Mouse (Mus musculus) embryonic fibroblast, embryonic 13.5 days (primary cell): ENCODE results near the gene Id2. TPM values are rescaled to one million over a fixed set of nuclear protein-coding genes. Genes with fewer than 3 reads are reported as not detected.
A peak's percentile ranks its signal among the peaks of the same experiment; 100 is the strongest.

Experiments used
- H3K27ac ChIP-seq: 2 replicates; pipeline ENCODE4 v1.5.1; 2012; ENCODE audit warnings: low read length, control low read depth, inconsistent platforms; ENCODE audit not compliant: insufficient read depth
- H3K4me1 ChIP-seq: 2 replicates; pipeline ENCODE4 v1.6.1; 2011; ENCODE audit warnings: low read length; ENCODE audit not compliant: control insufficient read depth, insufficient read depth
- H3K4me3 ChIP-seq: 2 replicates; pipeline ENCODE4 v1.5.1; 2011; ENCODE audit warnings: mild to moderate bottlenecking, control low read depth, low read length; ENCODE audit not compliant: insufficient read depth
- CTCF ChIP-seq: IDR thresholded peaks from 2 replicates; pipeline ENCODE4 v1.5.1; 2011; ENCODE audit warnings: mild to moderate bottlenecking, control low read depth, low read length, moderate library complexity, borderline replicate concordance; ENCODE audit not compliant: insufficient read depth
- POLR2A ChIP-seq: IDR thresholded peaks from 2 replicates; pipeline ENCODE4 v1.6.1; 2011; ENCODE audit warnings: low read depth, mild to moderate bottlenecking, control low read depth, low read length, moderate library complexity
- polyA plus RNA-seq: library from polyadenylated mRNA; stranded (reverse); fragments of >200 nt; gene quantifications from 2 replicates; pipeline ENCODE4 v1.2.4, GENCODE M21; 2011; ENCODE audit warnings: low read depth; ENCODE audit not compliant: missing spikeins, insufficient read length

The Id2 gene
- polyA plus RNA-seq: 40.5 and 73.0 TPM in 2 replicates

DNA sequence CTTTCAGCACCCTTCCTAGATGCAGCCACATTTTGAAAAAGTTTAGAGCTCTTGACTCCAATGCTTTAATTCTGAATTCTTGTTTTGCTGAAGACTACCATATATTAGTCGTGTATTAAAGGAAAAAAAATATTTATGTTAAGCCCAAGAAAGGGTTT, at the start of gene Id2:
Id2 (minus strand) TSS at position 89 of the 158 bp plus-strand sequence.
- H3K4me3 ChIP-seq: peak within 1 kb of the TSS; percentile 60
- peak within 1 kb of the TSS; percentile 82 for H3K27ac ChIP-seq
- no peaks in the 10 kb centered on the region for H3K4me1 ChIP-seq
- TF ChIP-seq POLR2A (no peak), CTCF (no peak)

DNA sequence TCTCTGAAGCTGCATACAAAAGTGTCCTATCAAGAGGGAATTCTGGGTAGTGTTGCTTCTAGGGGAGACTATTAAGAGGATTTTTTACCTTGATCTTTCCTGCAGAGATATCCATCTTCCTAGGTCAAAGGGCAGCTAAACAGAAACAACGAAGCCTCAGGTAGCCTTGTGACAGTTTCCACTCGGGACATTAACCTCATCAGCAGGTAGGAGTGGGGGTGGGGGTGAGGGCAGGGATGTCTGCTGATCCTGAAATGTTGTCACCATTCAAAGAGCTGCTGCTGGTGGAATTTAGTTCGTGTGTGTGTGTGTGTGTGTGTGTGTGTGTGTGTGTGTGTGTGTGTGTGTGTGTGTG, 48.4 kb upstream of the Id2 start:
- no peak overlapping the region for H3K27ac ChIP-seq
- TF ChIP-seq CTCF (no peak), POLR2A (no peak)
- H3K4me3 ChIP-seq: no peak overlapping the region
- H3K4me1 ChIP-seq: no peaks in the 10 kb centered on the region

DNA sequence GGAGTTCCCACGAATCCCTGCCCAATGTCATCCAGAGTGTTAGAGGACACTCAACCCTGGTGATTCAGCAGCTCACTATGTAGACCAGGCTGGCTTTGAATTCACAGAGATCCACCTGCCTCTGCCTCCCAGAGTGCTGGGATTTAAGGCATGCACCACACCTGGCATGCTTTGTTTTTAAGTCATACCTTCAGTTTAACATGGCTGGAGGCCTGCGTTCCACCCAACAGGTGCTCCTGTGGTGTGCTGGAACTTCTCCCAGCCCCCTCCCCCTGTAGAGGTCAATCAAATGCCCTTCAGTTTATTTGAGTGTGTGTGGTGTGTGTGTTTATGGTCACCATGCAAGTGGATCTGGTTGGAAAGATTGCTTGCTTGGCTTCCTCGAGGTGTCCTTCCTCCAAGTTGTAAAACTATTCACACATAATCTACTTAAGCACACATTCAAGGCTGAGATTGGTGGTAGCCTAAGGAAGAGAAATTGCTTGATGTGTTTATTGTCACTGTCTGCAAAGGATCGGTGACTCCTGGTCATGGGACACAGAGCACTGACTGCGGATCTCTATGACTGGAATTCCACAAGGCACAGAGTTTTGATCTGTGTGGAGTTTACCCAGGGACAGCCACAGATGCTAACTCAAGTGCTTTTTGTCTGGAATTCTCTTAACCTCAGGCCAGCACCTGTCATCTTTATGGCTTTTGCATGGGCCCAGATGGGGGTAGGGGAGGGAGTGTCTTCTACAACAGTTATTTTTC, 47.8 kb upstream of the Id2 start:
- Histone ChIP-seq H3K4me3 (no peak overlapping the region), H3K4me1 (no peaks in the 10 kb centered on the region), H3K27ac (no peak overlapping the region)
- TF ChIP-seq POLR2A: no peak
- TF ChIP-seq CTCF: no peak

DNA sequence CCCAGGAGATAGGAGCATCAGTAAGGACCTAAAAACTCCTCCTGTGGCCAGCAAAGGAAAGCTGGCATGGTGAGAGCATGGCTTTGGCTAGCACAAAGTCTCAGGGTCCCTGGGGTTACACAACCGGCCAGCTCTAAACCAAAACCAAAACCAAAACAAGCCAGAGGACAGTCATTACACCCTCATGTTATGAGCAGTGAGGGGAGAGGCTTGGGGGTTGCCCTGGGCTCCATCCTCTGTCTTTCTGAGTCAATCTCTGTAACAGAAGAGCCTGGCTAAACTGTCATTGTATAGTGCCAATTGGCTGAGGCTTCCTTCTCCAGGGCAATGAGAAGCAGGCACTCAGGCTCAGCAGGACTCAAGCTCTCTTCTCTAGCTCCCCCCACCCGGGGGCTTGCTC, 46.6 kb upstream of the Id2 start:
- TF ChIP-seq POLR2A (no peak), CTCF (no peak)
- H3K4me3 ChIP-seq: no peak overlapping the region
- H3K27ac ChIP-seq: no peak overlapping the region
- H3K4me1 ChIP-seq: no peaks in the 10 kb centered on the region

DNA sequence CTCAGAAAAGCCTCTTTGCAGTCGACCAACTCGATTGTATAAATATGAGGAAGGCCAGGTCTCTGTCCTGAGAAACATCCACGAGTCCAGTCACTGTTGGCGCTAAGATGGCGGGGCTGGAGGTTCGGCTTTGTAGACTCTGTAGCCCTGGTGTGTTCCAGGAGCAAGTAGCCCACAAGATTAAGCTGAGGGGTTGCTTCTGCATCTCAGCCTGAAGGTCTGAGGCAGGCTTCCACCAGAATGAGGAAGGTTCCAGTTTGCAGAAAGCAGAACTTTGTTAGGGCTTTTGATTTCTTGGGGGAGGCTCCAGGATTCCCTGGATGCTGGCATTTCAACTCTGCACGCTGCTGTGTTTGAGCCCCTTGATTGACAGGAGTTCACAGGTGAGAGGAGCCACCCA, 45.3 kb upstream of the Id2 start:
- no peak overlapping the region for H3K27ac ChIP-seq
- H3K4me1 ChIP-seq: no peaks in the 10 kb centered on the region
- no peak for TF ChIP-seq POLR2A
- no peak for TF ChIP-seq CTCF
- H3K4me3 ChIP-seq: no peak overlapping the region

DNA sequence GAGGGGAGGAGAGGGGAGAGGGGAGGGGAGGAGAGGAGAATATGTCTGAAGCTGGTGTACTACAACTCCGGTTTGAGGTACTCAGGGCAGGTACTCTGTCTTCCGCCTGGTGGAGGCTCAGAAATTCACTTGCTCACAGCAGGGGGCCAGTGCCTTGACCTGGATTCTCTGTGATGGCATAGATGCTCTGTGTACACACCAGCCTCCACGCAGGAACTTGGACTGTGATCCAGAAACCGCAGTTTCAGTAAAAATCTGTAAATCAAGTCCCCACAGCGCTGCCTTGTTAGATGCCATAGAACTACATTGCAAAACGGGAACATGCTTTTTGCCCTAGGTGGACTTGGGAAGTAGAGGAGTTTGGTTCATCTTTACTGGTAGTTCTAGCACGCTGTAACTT, 44.4 kb upstream of the Id2 start:
- Histone ChIP-seq H3K27ac (no peak overlapping the region), H3K4me3 (no peak overlapping the region), H3K4me1 (no peaks in the 10 kb centered on the region)
- TF ChIP-seq CTCF (no peak), POLR2A (no peak)

DNA sequence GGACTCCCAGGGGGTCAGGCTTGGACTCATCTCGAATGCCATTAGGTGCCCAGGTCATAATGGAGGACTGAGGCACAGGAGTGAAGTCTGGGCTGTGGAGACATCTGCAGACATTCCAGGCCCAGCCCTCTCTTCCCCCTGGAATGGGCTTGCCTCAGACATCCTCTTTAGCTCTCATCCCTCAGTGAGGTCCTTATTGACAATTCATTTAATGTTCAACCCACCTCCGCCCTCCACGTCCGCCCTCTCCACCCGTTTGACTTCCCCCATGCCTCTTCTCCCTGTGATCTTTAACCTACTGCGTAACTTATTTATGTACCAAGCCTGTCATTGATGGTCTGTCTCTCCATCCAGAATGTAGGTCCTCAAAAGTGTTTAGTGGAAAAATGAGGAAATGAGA, 43.2 kb upstream of the Id2 start:
- Histone ChIP-seq H3K4me3 (no peak overlapping the region), H3K27ac (no peak overlapping the region), H3K4me1 (no peaks in the 10 kb centered on the region)
- TF ChIP-seq POLR2A: no peak
- TF ChIP-seq CTCF: no peak

DNA sequence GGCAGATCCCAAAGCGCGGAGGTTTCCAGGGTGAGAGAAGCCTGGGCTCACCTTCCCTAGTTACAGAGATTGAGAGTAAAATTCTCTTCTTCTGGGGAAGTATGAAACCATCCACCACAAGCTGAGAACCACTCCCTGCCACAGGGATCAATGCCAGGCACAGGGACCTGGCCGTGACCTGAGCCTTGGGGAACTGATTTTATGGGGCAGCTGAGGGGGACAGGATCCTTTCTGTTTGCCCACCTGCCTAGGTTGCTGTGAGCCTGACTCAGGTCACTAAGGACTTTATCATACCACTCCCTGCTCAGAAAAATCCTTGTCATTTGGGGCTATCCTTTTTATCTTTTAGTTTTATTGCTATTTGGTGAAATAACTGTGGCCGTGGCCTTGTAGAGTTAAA, 41.7 kb upstream of the Id2 start:
- no peaks in the 10 kb centered on the region for H3K4me1 ChIP-seq
- H3K27ac ChIP-seq: no peak overlapping the region
- H3K4me3 ChIP-seq: no peak overlapping the region
- TF ChIP-seq POLR2A (no peak), CTCF (no peak)

DNA sequence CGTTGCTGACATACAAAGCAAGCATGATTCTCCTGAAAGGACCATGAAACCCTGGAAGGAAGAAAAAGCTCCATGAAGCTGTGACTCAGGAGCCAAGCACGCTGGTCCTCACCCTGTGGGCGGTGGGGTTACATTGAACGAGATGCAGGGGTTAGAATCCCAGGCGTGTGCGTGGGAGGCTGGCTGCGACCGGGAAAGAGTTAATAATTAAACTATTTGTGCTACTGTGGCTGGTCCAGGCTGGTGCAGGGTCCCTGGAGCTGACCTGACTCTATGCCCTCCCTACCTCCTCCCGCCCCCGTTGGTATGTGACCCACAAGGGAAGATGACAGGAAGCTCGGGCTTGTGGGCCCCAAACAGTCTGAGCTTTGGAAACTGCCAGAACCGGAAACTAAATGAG, 35.1 kb upstream of the Id2 start:
- H3K4me1 ChIP-seq: 0 out of 2 replicates have a peak, but pooled peaks cover 2% of the 10 kb centered on the region
- TF ChIP-seq POLR2A (no peak), CTCF (no peak)
- no peak overlapping the region for H3K27ac ChIP-seq
- no peak overlapping the region for H3K4me3 ChIP-seq

DNA sequence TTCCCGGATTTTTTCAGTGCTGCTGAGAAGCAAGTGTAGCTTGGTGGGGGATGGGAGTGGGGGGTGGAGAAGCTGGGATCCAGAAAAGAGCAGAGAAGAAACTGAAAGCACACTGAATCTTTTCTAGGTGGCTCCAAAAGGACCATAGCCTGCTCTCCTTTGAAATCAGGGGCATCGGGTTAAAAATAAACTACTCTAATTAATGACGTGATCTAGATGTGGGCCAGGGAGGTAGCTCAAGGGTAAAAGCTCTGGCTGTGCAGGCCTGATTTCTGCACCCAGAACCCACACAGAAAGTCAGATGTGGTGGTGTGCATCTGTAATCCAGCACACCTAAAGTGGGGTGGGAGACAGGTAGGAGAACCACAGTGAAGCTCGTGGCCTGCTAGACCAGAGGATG, 30.7 kb upstream of the Id2 start:
- H3K27ac ChIP-seq: no peak overlapping the region
- H3K4me1 ChIP-seq: 0 out of 2 replicates have a peak, but pooled peaks cover 2% of the 10 kb centered on the region
- TF ChIP-seq CTCF: no peak
- no peak for TF ChIP-seq POLR2A
- no peak overlapping the region for H3K4me3 ChIP-seq

DNA sequence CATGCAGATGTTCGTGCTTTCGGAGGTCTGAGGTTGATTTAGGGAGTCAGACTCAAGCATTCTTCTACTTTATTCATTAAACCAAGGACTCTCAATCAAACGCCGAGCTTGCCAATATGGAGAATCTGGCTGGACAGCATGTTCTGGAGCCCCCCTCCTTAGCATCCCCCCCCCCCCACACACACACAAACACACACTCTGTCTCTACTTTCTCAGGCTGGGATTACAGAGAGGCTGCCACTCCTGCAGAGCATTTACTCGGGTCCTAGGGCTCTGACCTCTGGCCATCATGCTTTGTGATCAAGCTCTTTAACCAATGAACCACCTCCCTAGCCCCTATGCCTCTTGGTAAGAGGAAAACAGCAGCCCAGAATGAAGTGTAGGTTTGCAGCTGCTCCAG, 29.3 kb upstream of the Id2 start:
- TF ChIP-seq CTCF (no peak), POLR2A (no peak)
- no peaks in the 10 kb centered on the region for H3K4me1 ChIP-seq
- no peak overlapping the region for H3K4me3 ChIP-seq
- H3K27ac ChIP-seq: no peak overlapping the region
